Mouse (Mus musculus) left cerebral cortex, adult 8-10 months (tissue): ENCODE measurements around the gene Nacad. TPM values are rescaled to one million over a fixed set of nuclear protein-coding genes. Genes with fewer than 3 reads are reported as not detected.

Experiments used
- DNase-seq, 2 experiments: peaks; one replicate each; pipeline ENCODE4 v3.0.0; 2022; ENCODE audit warnings: low spot score in 2 of 2
- total RNA-seq, 4 experiments: library from RNA; stranded (reverse); gene quantifications; 2 replicates each; pipeline ENCODE4 v1.2.4; 2022

The Nacad gene
- total RNA-seq, 4 experiments from 2014 or later, result 49.8 to 53.4 (median 50.2) TPM

DNA sequence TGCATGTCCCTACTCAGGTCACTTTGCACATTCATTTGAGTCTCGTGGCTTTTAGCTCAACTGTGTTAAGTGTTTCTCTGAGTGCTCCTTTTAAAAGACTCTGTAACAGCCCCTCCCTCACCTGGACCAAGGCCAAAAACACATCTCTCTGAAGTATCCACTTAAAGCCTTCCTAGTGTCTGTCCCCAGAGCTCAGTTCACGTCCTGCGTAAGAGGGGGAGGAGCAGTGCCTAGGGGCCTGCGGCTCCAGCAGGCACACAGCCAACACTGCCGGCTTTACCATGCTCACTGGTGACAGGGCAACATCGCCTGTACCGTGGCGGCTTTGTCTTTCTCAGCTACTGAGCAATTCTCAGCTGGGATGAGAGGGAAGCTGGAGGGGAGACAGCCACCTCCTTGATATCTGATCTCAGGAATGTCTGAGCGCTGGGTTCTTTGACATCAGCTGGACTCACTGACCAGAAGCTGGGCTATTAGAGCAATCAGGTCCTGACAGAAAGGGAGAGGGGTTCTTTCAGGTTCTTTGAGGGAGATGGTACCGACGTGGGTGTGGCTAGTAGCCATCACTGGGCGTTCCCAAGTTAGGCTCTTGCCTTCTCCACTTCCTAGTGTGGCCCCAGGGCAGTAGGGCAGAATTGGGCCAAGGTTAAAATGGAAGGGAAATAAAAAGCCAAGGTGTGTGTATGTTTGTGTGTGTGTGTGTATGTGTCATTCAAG, 1.8 kb downstream of the Nacad start:
- peak; percentile 36 to 65 for DNase-seq

DNA sequence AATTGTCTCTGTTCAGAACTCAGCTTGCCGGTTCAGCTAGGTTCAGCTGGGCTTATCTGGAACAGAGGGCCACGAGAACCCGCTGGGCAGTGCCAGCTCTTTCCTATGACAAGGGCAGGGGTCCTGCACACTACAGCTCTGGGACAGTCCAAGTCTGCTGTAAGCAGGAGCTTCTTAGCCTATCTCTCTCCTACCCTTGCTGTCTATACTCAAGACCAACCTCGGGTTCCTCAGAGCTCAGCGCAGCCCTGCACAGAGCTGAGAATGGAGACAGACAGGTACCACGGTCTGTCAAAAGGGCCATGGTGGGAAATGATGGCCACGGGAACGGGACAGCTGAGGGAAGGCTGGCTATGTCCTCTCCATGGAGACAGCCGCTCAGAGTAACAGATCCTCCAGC, 2.6 kb downstream of the Nacad start:
- DNase-seq, result no peak

DNA sequence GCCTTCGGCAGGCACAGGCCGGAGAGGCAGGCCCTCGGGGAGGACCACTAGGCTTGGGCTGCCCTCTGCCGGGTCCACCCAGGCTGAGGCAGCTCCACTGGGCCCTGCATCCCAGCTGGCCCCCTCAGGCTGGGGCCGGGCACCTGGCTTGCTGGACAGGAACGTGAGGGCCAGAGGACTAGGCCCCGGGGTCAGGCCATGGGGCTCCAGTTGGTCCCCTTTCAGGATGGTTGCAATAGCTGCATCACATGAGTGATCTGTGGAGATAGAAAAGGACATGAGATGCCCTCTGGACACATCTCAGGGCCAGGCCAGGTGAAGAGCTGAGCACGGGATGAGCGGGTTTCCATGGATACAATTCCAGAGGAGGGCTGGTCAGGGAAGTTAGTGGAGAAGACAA, 3.2 kb downstream of the Nacad start:
- DNase-seq, result no peak

DNA sequence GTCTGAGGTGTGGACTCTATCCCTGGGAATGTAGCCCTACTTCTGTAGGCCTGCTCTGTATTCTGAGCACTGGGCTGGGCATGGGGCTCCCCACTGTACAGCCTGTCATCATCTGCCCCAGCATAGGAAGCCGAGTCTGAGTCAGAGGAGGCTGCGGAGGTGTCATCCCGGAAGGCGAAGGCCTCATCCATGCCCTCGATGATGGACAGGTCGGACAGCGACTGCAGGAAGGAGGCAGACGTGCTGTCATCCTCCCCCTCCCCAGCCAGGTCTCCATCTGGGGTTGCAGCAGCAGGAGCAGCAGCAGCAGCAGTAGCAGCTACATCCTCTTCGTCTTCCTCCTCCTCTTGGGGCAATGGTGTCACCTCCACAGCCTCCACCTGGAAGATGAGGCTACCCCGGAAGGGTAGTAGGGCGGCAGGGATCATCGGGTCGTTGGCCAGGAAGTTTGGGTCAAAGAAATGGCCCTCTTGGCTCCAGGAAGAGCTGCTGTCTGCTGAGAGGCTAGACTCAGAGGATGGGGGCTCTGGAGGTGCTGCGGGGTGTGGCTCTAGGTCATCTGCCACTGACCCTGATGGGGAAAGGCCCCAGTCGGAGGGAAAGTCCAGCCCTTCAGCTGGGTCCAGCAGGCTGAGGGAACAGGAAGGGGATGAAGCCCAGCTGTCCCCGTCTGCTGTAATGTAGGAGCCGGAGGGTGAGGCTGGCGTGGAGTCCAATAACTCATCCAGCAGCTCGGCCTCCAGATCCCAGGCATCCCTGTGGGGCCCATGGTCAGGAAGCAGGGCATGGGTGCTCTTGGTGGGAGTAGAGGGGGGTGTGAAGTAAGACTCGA, 4.0 kb downstream of the Nacad start:
- DNase-seq, result no peak

DNA sequence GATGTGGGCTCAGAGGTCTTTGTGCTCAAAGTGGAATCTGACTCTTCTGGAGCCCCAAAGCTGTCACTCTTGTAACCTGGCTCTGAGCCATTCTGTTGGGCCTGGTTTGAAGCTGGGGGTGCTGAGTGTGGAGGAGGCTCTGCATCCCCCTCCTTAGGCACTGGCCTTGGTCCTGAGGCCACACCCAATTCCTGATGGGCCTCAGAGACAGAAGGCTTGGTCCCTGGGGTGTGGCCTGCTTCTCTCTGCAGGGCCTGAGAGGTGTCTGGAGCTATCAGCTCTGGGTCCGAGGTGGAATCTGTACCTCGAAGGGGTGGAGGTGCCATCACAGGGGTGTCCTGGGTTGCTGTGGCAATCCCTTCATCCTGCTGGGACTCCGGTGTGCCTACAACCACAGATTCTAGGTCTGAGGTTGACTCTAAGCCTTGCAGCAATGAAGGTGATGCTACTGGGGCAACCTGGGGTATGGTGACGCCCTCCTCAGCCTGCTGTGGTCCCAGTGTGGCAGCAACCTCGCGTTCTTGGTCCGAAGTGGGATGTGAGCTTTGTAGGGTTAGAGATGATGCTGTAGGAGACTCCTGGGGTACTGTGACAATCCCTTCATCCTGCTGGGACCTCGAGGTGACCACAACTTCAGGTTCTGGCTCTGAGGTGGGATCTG, 5.4 kb downstream of the Nacad start:
- no peak for DNase-seq

DNA sequence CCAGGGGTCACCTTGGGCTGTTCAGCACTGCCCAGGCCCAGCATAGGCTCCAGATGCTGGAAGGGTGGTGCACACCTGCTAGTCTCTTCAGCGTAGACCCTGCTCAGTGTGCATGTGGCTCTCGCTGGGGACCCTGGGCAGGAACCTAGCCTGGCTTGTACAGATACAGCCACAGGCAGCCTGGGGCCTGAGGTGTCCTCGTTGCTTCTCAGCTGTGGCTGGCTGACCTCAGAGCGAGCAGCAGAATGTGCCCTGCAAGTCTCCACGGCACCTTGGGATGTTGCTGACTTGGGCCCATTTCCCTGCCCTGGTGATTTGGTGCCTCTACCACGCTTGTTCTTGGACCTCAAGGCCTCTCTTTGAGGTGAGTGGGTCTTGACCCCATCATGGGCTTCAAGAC, 6.0 kb downstream of the Nacad start:
- no peak for DNase-seq

DNA sequence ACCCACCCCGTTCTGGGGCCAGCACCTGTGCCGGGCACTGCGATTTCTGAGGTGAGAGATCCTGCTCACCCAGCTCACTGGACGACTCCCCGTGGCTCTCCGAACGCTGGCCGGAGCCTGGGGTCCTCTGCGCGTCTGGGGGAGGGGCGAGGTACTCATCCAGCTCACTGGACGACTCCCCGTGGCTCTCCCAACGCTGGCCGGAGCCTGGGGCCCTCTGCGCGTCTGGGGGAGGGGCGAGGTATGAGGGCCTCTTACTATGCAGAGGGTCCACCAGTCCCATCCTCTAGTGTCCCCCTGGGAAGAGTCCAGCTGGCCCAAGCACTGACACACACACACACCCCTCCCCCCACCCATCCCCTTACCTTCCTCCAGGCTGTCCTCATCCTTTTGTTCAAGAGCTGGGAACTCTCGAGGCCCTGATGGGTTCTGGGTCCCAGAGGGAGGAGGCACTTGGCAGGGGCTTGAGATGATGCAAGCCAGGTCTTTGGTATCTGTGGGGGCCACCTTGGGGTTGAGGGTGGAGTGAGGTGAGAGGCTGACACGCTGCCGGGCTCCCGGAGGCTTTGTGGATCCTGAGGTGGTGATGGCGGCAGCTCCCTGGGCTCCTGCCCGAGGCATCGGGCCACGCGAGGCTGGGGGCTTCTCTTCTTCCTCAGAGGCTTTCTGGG, 6.7 kb downstream of the Nacad start:
- peak; percentile 27 to 38 for DNase-seq

DNA sequence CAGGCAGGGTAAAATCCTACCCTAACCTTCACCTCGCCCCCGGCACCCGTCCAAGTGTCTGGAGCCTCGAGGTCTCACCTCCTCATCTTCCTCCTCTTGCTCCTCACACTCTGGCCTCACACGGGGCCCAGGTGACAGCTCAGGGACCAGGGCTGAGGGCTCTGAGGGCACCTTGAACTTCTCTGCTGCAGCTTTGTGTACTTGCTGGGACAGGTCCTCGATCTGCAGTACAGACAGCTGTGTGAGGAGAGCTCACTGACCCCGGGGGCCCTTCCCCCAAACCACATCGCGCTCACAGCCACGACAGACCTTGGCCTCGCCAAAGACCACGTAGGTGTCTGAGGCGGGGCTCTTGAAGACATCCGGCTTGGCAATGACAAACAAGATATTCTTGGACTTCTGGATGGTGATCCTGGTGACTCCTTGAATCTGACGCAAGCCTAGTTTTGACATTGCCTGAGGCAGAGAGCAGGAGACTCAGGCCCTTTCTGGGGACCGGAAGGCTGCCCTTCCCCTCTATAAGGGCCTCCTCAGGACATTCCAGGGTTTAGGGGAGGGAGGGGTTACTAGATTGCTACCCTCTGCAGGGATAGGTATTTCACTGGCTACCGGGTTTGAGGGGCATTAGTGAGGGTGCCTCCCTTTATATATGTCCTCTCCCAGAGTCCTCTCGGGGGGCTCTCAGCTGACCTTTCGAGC, 7.5 kb downstream of the Nacad start:
- DNase-seq, result no peak

DNA sequence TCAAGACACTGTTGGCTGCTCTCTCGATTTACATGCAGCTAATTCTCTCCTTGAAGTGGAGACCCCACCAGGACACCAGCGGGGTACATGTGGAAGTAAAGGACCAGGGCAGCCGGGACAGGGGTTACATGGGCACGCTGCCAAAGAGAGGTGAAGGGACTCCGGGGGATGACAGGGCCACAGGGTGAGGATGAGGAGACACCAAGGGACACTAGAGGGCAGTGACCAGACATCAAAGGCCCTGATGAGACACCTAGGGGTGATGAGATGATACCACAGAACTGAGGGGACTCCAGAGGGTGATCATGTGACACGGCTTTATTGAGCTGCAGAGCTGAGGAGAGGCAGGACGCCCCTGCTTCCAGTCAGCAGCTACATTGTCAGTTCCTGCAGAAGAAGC, 8.3 kb downstream of the Nacad start:
- no peak for DNase-seq

DNA sequence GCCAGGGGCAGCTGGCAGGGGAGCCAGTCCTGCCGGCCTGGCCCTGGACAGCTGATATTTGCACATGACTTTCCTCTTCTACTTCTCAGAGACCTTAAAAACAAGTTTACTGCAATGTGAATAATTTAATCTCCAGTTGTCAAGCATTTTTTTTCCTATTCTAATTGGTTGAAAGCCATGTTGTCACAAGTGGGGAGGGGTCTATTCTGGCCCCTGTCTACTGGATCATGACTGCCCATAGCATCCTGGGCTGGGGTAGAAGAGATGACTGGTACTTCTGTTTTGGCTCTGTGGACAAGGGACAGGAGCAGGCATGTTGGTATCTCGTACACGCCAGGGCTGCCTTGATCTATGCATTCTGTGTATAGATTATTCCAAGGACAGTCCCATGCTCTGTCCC, 9.2 kb downstream of the Nacad start:
- DNase-seq, result no peak

DNA sequence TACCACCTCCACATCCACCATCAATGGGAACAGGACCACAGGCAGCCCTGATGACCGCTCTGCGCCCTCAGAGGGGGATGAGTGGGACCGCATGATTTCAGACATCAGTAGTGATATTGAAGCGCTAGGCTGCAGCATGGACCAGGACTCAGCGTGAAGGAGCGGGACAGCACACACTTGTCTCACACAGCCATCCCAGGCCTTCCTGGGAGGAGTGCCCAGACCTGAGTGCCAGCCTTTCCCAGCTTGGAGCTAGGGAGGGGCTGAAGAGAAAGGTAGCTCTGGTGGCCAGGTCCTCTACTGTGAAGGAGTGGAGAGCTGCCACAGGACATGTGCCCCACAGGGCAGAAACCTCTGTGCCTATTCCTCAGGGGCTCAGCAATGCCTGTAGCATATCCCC, 9.6 kb downstream of the Nacad start:
- DNase-seq, result no peak

DNA sequence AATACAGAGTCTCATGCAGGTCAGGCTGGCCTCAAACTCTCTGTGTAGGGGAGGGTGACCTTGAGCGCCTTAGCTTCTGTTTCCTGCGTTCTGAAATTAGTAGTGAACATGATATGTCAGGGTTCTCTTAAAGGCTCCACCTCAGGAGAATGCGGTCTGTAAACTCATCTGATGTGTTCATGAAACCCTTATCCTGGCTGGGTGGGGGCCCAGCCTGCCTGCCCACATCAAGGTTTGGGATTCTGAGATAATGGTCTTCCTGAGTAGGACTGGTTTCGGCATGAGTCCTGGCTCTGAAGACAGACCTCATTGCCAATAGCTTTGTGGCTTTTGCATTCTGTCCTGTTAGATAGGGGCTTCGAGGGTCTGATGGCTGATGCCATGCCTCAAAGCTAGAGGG, 10.5 kb downstream of the Nacad start:
- no peak for DNase-seq

DNA sequence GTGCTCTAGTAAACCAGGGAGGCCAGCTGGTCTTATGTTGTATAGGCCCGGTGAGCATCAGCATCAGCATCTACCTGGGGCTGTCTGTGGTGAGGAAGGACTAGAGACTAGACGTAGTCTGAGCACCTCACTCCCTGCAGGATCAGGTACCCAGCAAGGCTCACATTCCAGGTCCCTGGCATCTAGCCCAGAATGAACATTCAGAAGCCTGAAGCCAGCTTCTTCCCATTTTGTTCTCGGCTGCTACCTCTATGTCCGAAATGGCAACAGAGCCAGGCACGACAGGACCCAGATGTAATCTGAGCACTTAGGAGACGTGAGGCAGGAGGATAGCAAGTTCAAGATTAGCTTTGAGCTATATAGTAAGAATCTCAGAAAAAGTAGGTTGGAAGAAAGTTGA, 11.0 kb downstream of the Nacad start:
- DNase-seq, result no peak

DNA sequence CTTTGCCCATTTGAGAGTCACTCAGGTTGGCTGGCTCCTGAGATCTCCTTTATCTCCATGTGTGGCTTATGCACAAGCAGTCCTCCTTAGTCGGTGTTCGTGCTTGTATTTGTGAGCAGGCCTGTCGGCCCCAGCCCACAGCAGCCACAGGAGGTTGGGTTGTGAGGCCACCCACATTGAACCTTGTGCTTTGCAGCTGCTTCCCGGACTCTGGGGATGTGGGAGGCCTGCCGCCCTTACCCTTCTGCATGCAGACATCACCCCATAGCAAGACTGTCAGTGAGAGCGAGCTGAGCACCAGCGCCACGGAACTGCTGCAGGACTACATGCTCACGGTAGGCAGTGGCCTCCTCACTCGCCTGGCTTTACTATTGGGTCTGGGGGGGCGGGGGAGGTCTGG, 12.4 kb downstream of the Nacad start:
- no peak for DNase-seq

DNA sequence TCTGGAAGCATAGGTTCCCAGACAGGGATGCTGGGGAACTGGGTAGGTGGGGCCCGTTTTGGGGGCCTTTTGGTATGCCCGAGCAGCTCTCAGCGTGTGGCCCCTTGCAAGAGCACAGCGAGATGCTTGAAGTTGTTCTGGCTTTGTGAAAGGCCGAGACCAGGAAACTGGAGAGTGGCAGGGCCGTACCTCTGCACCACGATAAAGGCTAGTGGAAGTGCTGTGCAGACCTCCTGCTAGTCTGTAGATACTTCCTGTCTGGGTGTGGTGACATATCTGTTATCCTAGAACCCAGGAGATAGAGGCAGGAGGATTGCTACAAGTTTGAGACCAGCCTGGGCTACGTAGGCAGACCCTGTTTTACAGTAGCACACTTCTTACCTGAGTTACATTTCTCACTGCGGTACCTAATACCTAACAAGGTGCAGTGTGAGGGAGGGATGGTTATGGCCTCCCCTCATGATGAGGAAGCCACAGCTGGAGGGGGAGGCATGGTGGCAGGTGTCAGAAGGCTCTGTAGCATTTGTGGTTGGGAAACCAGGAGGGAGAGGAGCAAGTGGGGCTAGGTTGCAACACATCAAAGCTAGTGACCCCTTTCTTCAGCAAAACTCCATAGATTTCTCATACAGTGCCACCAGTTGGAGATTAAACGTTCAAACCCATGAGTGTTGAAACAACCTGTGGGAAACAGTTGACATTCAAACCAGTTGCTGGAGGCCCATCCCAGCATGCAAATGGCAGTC, 14.7 kb downstream of the Nacad start:
- no peak for DNase-seq

DNA sequence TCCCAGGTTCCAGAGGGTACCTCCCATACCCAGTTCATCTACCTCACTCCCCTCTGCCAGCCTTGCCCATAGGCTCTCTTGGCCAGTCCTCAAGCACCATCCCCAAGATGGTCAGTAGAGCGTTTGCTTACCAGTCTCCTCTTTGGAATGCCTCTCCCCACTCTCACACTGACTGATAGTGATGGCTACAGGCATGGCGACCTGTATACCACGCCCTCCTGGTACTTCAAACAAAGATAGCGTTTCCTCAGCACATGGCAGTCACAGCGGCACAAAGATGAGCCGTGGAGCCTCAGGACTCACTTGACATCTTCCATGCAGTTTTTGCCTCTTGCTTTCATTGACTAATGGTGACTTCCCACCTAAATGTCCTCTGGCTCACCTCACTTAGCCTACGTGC, 16.0 kb downstream of the Nacad start:
- no peak for DNase-seq

DNA sequence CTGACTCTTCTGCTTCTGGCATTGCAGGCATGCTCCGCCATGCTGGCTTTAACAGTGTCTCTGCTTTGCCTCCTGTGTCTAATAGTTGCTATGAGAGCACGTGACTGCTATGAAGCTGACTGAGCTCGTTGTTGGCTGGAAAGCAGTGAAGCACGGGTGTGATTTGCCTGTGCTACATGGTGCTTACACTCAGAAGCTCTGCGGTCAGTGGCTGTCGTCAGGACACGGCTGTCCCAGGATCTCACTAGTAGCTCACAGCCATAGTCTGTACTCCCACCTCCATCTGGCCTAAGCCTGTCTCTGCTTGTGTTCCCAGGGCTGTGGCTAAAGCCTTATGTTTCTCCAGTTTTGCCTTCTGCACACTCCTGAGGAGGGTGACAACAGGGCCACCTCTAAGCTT, 17.6 kb downstream of the Nacad start:
- peak in 1 of 2 experiments; percentile 43 for DNase-seq

DNA sequence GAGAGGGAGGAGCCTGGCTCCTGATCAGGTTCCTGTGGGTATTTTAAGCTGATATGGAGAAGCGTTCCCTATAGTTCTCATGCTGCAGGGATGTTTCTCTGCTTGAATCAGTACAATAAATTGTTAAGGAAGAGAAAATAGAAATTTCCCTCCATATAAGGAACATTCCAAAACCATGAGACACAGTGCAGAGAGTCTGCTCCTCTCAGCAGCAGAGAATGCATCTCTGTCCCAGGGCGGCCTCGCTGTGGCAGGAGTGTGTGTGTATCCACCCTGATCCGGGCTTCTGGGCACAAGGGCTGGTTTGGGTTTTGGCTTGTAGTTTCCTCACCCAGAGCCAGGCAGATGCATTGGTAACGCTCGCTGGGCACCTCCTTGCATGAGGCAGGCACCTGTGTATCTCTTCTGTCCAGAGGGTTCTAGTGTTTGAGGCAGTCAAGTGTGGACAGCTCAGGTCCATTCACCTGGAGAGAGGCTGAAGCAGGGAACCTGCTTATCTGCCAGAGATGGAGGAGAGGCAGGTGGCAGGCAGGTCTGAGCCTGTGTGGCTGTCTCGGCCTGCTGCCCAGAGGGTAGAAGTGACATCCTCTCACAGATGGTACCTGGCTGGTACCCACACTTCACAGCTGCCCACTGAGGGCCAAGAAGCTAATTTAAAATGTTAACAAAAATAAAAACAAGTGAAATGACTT, 18.5 kb downstream of the Nacad start:
- no peak for DNase-seq

DNA sequence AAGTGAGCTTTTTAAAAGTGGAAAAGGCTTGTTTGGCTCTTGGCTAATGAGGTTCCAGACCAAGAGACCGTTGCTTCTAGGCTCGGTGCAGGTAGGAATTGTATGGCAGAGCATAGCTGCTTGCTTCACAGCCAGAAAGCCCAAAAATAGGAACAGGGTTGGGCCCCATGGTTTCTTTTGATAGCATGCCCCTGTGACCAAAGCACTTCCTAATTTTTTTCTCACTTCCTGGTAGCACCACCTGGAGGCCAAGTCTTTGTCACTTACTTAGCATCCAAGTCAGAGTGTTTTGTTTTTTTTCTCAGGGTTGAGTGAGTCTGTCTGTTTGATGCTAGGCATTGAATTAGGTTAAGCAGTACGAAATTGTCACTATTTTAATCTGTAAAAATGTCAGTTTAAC, 19.2 kb downstream of the Nacad start:
- DNase-seq, result no peak

DNA sequence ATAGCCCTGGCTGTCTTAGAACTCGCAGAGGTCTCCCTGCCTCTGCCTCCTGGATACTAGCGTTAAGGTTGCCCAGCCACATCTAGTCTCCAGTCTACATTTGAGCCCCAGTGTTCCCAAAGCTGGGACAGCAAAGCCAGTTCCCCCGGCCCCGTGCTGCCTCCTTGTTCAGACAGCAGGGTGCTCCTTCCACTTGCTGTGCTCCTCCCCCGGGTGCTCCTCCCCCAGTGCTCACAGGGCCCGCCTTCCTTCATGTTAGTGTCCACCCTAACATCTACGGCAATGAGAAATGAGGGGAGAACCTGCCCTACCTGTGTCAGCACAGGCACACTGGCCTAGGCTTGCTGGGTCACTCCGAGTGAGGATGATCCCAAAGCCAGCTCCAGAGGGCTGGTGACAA, 20.1 kb downstream of the Nacad start:
- no peak for DNase-seq
